Mouse (Mus musculus) forebrain, postnatal 0 days (tissue): ENCODE measurements around the gene Chmp4b. TPM values are rescaled to one million over a fixed set of nuclear protein-coding genes. Genes with fewer than 3 reads are reported as not detected.

Source experiments
- ATAC-seq: fragments of 200-750 bp; cut with Nextera tagmentation; 2 replicates; pipeline ENCODE4 v1.8.0; 2017; ENCODE audit warnings: mild to moderate bottlenecking, moderate library complexity
- DNase-seq: peaks from one replicate; pipeline ENCODE4 v3.0.0-alpha.2; 2015
- H3K27ac ChIP-seq: fragments of 300-500 bp; sonication (generic); 2 replicates; pipeline ENCODE4 v1.5.1; 2014; ENCODE audit warnings: low read depth, mild to moderate bottlenecking, antibody characterized with exemption, low read length, moderate library complexity, mixed read lengths
- H3K27me3 ChIP-seq: fragments of 300-500 bp; sonication (generic); 2 replicates; pipeline ENCODE4 v1.6.1; 2014; ENCODE audit warnings: mild to moderate bottlenecking, low read length, mixed read lengths; ENCODE audit not compliant: insufficient read depth
- H3K36me3 ChIP-seq: fragments of 300-500 bp; sonication (generic); 2 replicates; pipeline ENCODE4 v1.6.1; 2014; ENCODE audit warnings: mild to moderate bottlenecking, moderate library complexity; ENCODE audit not compliant: insufficient read depth
- H3K4me1 ChIP-seq: fragments of 300-500 bp; sonication (generic); 2 replicates; pipeline ENCODE4 v1.6.1; 2014; ENCODE audit warnings: antibody characterized with exemption; ENCODE audit not compliant: insufficient read depth
- H3K4me2 ChIP-seq: fragments of 300-500 bp; sonication (generic); 2 replicates; pipeline ENCODE4 v1.6.1; 2014; ENCODE audit warnings: low read depth, mild to moderate bottlenecking, moderate library complexity
- H3K4me3 ChIP-seq: fragments of 300-500 bp; sonication (generic); 2 replicates; pipeline ENCODE4 v1.5.1; 2014; ENCODE audit warnings: low read depth, low read length, mixed read lengths
- H3K9ac ChIP-seq: fragments of 300-500 bp; sonication (generic); 2 replicates; pipeline ENCODE4 v1.6.1; 2014; ENCODE audit warnings: mild to moderate bottlenecking
- H3K9me3 ChIP-seq: fragments of 300-500 bp; sonication (generic); 2 replicates; pipeline ENCODE4 v1.6.1; 2016; ENCODE audit warnings: low read length
- CTCF ChIP-seq: sonication (generic); IDR thresholded peaks from 2 replicates; pipeline ENCODE4 v1.5.1; 2016; ENCODE audit warnings: antibody characterized with exemption, control low read depth, low read depth
- WGBS: fragments of 180-500 bp; shearing (Covaris S2); extraction: QIAGEN DNeasy Blood & Tissue Kit; methylation state at CpG from one replicate; pipeline ENCODE4 v1.1.7; 2014; 5-methylcytosine and 5-hydroxymethylcytosine counted together
- polyA plus RNA-seq: library from polyadenylated mRNA; unstranded; fragments of >200 nt; fragmentation: Nextera tagmentation; extraction: Ambion mirVana; gene quantifications from 2 replicates; pipeline ENCODE4 v1.2.1, GENCODE M21; 2015
- total RNA-seq: library from RNA; depleted of rRNA; stranded (reverse); fragments of >200 nt; gene quantifications from 2 replicates; pipeline ENCODE4 v1.2.3, GENCODE M21; 2014; rRNA removed

The Chmp4b gene
- total RNA-seq: 176 and 191 TPM in 2 replicates
- polyA plus RNA-seq: 28.9 and 29.4 TPM in 2 replicates

- H3K27ac ChIP-seq: no peak within 1 kb of the TSS
- no peaks in the 10 kb centered on the region for H3K27me3 ChIP-seq
- H3K4me3 ChIP-seq: no peak within 1 kb of the TSS
- no peaks in the 10 kb centered on the region for H3K9me3 ChIP-seq
- DNase-seq (no peak), ATAC-seq (no peak)
- H3K4me2 ChIP-seq: no peak within 1 kb of the TSS
- H3K4me1 ChIP-seq: peaks cover 3% of the 10 kb centered on the region; the same call in 1 of the 2 replicates
- WGBS: 66% methylated on average over 8 of the region's 8 CpGs
- peaks cover 6% of the 10 kb centered on the region; the same call in 1 of the 2 replicates for H3K36me3 ChIP-seq
- H3K9ac ChIP-seq: no peak within 1 kb of the TSS
- no peak for TF ChIP-seq CTCF
These were observed at the start of gene Chmp4b for GRCm38 (mm10) chr2:154651363-154651762. TSS of gene Chmp4b (plus strand) at chr2:154651705.

GRCm38 (mm10) chr2:154603007-154603637, 48.4 kb upstream of the Chmp4b start:
- H3K4me3 ChIP-seq: peak overlapping the region; percentile 55
- peak overlapping the region; percentile 77 for H3K4me2 ChIP-seq
- ATAC-seq (peak; percentile 42; the same call in 1 of the 2 replicates), DNase-seq (no peak)
- 0 out of 2 replicates have a peak overlapping the region, but pooled peaks have one; percentile 16 for H3K27ac ChIP-seq
- peak overlapping the region; percentile 62 for H3K9ac ChIP-seq
- no peaks in the 10 kb centered on the region for H3K36me3 ChIP-seq
- no peaks in the 10 kb centered on the region for H3K9me3 ChIP-seq
- 16% methylated on average over 22 of the region's 22 CpGs for WGBS
- no peaks in the 10 kb centered on the region for H3K27me3 ChIP-seq
- H3K4me1 ChIP-seq: peaks cover 11% of the 10 kb centered on the region; the same call in 1 of the 2 replicates
- TF ChIP-seq CTCF: no peak

DNA sequence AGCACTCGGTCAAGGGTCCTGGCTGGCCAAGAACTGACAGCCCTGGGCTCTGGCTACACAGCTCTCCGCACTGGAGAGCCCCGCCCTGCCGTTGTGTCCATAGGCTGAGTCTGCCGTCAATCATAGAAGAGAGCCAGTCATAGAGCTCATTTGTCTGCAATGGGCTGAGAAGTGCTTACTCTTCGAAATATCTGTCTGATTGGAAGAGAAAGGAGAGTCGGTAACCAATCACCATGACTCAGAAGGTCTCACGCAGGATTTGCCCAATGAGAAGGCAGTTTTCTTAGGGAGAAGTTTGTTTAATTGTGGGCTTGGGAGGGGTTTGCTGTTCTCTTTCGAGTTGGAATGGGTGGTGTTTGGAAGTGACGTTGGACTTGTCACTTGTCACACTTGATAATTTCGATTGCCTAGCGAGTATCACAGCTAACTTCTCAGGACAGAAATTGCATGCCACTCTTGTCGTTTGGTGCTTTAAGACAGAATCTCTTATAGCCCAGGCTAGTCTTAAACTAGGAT, 47.8 kb upstream of the Chmp4b start, which contains the start of gene Pxmp4:
Pxmp4 (minus strand) TSS at position 71 of the 516 bp plus-strand sequence.
- H3K9ac ChIP-seq: peak within 1 kb of the TSS; percentile 62
- no peaks in the 10 kb centered on the region for H3K27me3 ChIP-seq
- H3K4me3 ChIP-seq: peak within 1 kb of the TSS; percentile 55
- no peaks in the 10 kb centered on the region for H3K36me3 ChIP-seq
- 0% methylated on average over 13 of the region's 13 CpGs for WGBS
- peaks cover 11% of the 10 kb centered on the region; the same call in 1 of the 2 replicates for H3K4me1 ChIP-seq
- H3K4me2 ChIP-seq: peak within 1 kb of the TSS; percentile 77
- ATAC-seq: peak; percentile 100
- peak; percentile 97 for DNase-seq
- H3K9me3 ChIP-seq: no peaks in the 10 kb centered on the region
- no peak for TF ChIP-seq CTCF
- 0 out of 2 replicates have a peak within 1 kb of the TSS, but pooled peaks have one; percentile 16 for H3K27ac ChIP-seq

- Histone ChIP-seq H3K27me3 (no peaks in the 10 kb centered on the region), H3K4me2 (peak overlapping the region; percentile 77), H3K4me1 (peaks cover 11% of the 10 kb centered on the region; the same call in 1 of the 2 replicates), H3K9me3 (no peaks in the 10 kb centered on the region), H3K36me3 (no peaks in the 10 kb centered on the region), H3K4me3 (0 out of 2 replicates have a peak overlapping the region, but pooled peaks have one; percentile 11), H3K9ac (no peak overlapping the region), H3K27ac (no peak overlapping the region)
- TF ChIP-seq CTCF: no peak
- WGBS: 42% methylated on average over 7 of the region's 7 CpGs
- ATAC-seq (no peak), DNase-seq (no peak)
These were observed 47.3 kb upstream of the Chmp4b start for GRCm38 (mm10) chr2:154604156-154604555.

DNA sequence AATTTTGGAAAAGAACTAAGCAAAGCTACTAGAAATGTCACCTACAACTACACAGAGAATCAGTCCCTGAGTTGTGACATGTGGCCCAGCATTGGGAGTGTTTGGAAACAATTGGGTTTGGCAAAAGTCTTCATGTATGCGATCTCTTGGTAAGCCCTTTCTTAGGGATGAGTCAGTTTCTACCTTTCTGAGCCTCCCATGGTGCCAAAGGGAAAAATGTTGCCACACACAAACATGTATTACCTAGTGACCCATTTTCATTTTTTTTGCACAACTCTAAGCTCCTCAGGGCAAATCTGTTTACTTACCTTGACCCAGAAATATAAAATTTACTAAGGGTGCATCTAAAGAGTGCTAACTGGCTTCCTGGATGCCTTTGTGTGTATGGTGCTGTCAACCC, 44.5 kb upstream of the Chmp4b start:
- H3K36me3 ChIP-seq: no peaks in the 10 kb centered on the region
- no peak overlapping the region for H3K9ac ChIP-seq
- no peak for DNase-seq
- 77% methylated on average over 1 of the region's 1 CpGs for WGBS
- TF ChIP-seq CTCF: no peak
- H3K27ac ChIP-seq: no peak overlapping the region
- no peak overlapping the region for H3K4me3 ChIP-seq
- no peaks in the 10 kb centered on the region for H3K9me3 ChIP-seq
- H3K27me3 ChIP-seq: no peaks in the 10 kb centered on the region
- no peak overlapping the region for H3K4me2 ChIP-seq
- no peak for ATAC-seq
- H3K4me1 ChIP-seq: peaks cover 11% of the 10 kb centered on the region; the same call in 1 of the 2 replicates

DNA sequence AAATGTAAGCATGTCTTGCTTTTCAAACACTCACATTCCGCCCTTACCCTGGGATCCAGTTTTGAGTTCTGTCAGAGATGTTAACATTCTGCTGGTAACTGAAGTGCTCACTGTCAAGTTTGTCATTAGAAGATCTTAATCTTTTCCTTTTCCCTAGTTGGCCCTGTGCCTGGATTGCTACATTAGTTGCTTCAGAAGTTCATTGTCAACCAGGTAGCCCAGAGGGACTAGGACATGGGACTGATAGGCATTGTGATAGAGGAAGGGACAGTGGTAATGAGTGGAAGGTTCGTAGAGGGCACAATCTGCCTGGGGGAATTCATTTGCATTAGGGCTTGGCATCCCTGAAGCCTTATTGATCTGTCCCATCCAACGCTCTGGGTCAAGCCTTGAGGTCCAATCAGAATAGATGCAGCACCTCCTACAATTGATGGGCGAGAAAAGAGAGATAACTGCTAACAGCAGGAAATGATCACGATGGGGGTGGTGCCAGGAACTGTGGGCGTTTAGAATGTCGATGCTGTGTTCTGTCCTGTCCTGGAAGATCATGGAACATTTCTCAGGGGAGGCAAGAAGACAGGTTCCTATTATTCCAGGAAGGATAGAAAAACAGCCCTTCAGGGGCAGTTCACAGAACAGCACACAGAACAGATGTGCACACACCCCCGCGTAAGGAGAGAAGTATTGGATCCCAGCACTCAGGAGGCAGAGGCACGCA, 42.3 kb upstream of the Chmp4b start:
- Histone ChIP-seq H3K4me3 (no peak overlapping the region), H3K27ac (no peak overlapping the region), H3K27me3 (no peaks in the 10 kb centered on the region), H3K9me3 (no peaks in the 10 kb centered on the region), H3K9ac (no peak overlapping the region), H3K4me1 (0 out of 2 replicates have a peak, but pooled peaks cover 4% of the 10 kb centered on the region), H3K36me3 (no peaks in the 10 kb centered on the region), H3K4me2 (no peak overlapping the region)
- WGBS: 71% methylated on average over 10 of the region's 10 CpGs
- ATAC-seq: no peak
- TF ChIP-seq CTCF: no peak
- no peak for DNase-seq
